In the genomic region with DNA sequence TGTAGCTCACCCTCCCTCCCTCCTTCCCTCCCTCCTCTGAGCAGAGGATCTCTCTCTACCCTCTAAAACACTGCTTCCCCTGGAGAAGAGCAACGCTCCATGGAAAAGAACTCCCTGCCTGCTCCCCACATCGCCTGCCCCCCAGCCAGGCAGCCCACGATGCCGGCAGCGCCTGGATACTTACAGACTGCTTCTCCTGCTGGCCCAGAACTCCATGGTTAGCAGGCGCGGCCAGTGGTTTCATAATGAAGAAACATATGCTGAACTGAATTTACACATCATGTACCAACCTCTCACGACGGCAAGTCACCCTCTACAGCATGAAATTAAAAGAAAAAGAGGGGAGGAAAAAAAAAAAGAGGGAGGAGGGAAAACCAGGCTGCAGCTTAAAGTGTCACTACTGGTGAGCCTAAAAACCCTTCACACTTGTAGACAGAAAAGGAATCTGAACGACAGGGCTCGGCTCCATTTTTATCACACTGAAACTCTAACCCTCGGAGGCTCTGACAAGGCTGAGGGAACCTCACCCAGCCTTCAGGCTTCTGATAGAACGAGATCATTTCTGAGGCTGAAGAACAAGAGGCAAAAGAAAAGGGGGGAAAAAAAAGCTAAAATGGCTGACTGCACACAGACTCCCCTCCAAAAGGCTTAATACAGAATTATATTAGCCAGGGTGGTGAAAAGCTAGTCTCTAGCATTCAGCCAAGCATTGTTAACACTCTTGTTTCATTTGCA, we compare ENCODE assay signal across 9 mouse cellular contexts.
DNase-seq lines count a peak whose midpoint lies in the region; ATAC-seq and TF ChIP-seq lines count a peak whose summit lies in the region.
"Had no signal": no experiment of that assay in that cellular context is flagged by ENCODE, and none has a peak within 500 bp of the region (broad histone marks: within the 10 kb centered on the region; RNA-seq: fewer than 3 reads in every experiment).

No protein-coding gene starts in this region.

- H3K9ac ChIP-seq in intestine, embryonic 14.5 days (ENCODE audit: low read length) = 0 out of 2 replicates have a peak overlapping the region, but pooled peaks have one; percentile 16
- H3K9ac ChIP-seq in intestine, postnatal 0 days (ENCODE audit: low read depth, low read length) = no peak overlapping the region

- no peak for ATAC-seq in intestine, embryonic 14.5 days (replicated peaks; ENCODE audit: low FRiP score, low TSS enrichment, low read depth)
- ATAC-seq in intestine, postnatal 0 days = no peak
- ATAC-seq in granulocyte monocyte progenitor cell, adult 5-6 weeks (replicated peaks; ENCODE audit: poor library complexity, severe bottlenecking) = peak; percentile 39
- no peak for ATAC-seq in activated CD4-positive, CD25-positive, alpha-beta regulatory T cell, adult 4 months

- no peak overlapping the region for H3K4me3 ChIP-seq in intestine, embryonic 14.5 days (ENCODE audit: low read depth, low read length)
- H3K4me3 ChIP-seq in intestine, postnatal 0 days (ENCODE audit: low read depth, low read length) = no peak overlapping the region

- peak overlapping the region; percentile 34 for H3K4me2 ChIP-seq in intestine, embryonic 14.5 days (ENCODE audit: low read length)
- no peak overlapping the region; the same call in 1 of the 2 replicates for H3K4me2 ChIP-seq in intestine, postnatal 0 days (replicated peaks; ENCODE audit: low read depth)

- no peaks in the 10 kb centered on the region for H3K27me3 ChIP-seq in intestine, embryonic 14.5 days (replicated peaks; ENCODE audit: control insufficient read depth, insufficient read depth, low read length)
- H3K27me3 ChIP-seq in intestine, postnatal 0 days (replicated peaks; ENCODE audit: control insufficient read depth, insufficient read depth, low read length) = no peaks in the 10 kb centered on the region

- 33% methylated on average over 13 of the region's 13 CpGs for WGBS in intestine, embryonic 14.5 days
- WGBS in intestine, postnatal 0 days = 40% methylated on average over 13 of the region's 13 CpGs

- peaks cover 25% of the 10 kb centered on the region for H3K4me1 ChIP-seq in intestine, embryonic 14.5 days (replicated peaks; ENCODE audit: control insufficient read depth, insufficient read depth, low read length)
- H3K4me1 ChIP-seq in intestine, postnatal 0 days (replicated peaks; ENCODE audit: control insufficient read depth, insufficient read depth, low read length) = 0 out of 2 replicates have a peak, but pooled peaks cover 3% of the 10 kb centered on the region

- no peak for TF ChIP-seq CTCF in intestine, postnatal 0 days (IDR thresholded peaks at IDR 0.05; ENCODE audit: low read depth)

- peak overlapping the region; percentile 54; the same call in 1 of the 2 replicates for H3K27ac ChIP-seq in intestine, embryonic 14.5 days (ENCODE audit: low read depth)
- H3K27ac ChIP-seq in intestine, postnatal 0 days (ENCODE audit: low read depth, low read length) = no peak overlapping the region

- no peaks in the 10 kb centered on the region for H3K9me3 ChIP-seq in intestine, embryonic 14.5 days (ENCODE audit: control insufficient read depth, low read length)
- H3K9me3 ChIP-seq in intestine, postnatal 0 days (ENCODE audit: control insufficient read depth) = no peaks in the 10 kb centered on the region
- H3K9me3 ChIP-seq: G1E had no signal

- no peak for DNase-seq in intestine, embryonic 14.5 days (ENCODE audit: low spot score)
- DNase-seq in cerebellum, postnatal 10 days = peak; percentile 41 to 47
- peak; percentile 63 to 75 for DNase-seq in left cerebral cortex, postnatal 14 days (ENCODE audit: low spot score in 2 of 2)
- peak; percentile 80 for DNase-seq in right cerebral cortex, adult 18-20 months
- DNase-seq in lung, postnatal 4 days = no peak

- intact Hi-C loops in left cerebral cortex, postnatal 14 days (cut with DNase I) = no loop called here

- no peaks in the 10 kb centered on the region for H3K36me3 ChIP-seq in intestine, embryonic 14.5 days (ENCODE audit: control insufficient read depth, insufficient read depth, low read length)
- no peaks in the 10 kb centered on the region for H3K36me3 ChIP-seq in intestine, postnatal 0 days (ENCODE audit: control insufficient read depth, insufficient read depth)

Comparison
In these comparisons a context has a peak if more than half of its experiments do, and no peak if none do; other contexts are left out.
1. DNase-seq: peak in cerebellum, postnatal 10 days (2 of 2), left cerebral cortex, postnatal 14 days (2 of 2) and right cerebral cortex, adult 18-20 months (single experiment); none in intestine, embryonic 14.5 days (single experiment) and lung, postnatal 4 days (0 of 2).